Mouse (Mus musculus) left cerebral cortex, adult 2 months (tissue): ENCODE measurements at regions not wholly inside any gene's neighbourhood (a gene's known extent, or its start where the extent isn't known, plus 50 kb on each side); places are given as distances from the start of the nearest gene placed in this dataset.
A peak's percentile ranks its signal among the peaks of the same experiment; 100 is the strongest.
"Not testable (repeated sequence)": the region's sequence is repeated elsewhere in the genome, so short reads cannot be mapped to it uniquely, and the experiment has no call there.

Source experiments
- DNase-seq, 2 experiments: peaks; one replicate each; pipeline ENCODE4 v3.0.0; 2021 to 2022; ENCODE audit warnings: low spot score in 2 of 2, mixed read lengths in 1 of 2; ENCODE audit errors: extremely low spot score in 1 of 2
- H3K27ac ChIP-seq: fragments of 200-600 bp; 2 replicates; pipeline ENCODE4 v1.8.1; 2022
- H3K4me3 ChIP-seq: fragments of 200-600 bp; 2 replicates; pipeline ENCODE4 v1.8.1; 2022
- CTCF ChIP-seq: fragments of 200-600 bp; IDR thresholded peaks from 2 replicates; pipeline ENCODE4 v1.8.1; 2022; ENCODE audit warnings: antibody characterized with exemption, mild to moderate bottlenecking, moderate library complexity
- intact Hi-C: fragments of 180-260 bp; cut with DNase I; formaldehyde crosslinking; loops from one replicate; pipeline ENCODE4 v1.15.1; 2025

DNA sequence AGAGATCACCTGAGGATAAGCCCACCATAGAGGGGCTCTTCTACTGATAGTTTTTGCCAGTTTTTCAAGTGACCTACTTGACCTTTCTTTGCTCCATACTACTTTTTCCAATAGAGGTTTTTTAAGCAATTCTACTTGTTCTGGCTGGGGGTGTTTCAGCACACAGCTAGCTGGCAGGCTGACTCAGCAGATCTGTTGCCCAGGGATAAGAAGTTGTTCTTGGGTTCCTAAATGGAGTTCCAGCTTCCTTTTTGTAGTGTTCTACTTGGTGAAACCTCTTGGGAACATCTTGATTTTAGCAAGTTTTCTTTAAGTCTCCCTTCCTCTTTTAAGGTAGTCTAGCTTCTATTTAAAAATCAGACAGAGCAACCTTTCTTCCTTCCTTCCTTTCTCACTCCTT is 61.0 kb downstream of the 4930474N05Rik start:
- Histone ChIP-seq H3K27ac (no peak overlapping the region), H3K4me3 (no peak overlapping the region)
- no peak for TF ChIP-seq CTCF
- intact Hi-C loops = no loop called here
- no peak for DNase-seq

DNA sequence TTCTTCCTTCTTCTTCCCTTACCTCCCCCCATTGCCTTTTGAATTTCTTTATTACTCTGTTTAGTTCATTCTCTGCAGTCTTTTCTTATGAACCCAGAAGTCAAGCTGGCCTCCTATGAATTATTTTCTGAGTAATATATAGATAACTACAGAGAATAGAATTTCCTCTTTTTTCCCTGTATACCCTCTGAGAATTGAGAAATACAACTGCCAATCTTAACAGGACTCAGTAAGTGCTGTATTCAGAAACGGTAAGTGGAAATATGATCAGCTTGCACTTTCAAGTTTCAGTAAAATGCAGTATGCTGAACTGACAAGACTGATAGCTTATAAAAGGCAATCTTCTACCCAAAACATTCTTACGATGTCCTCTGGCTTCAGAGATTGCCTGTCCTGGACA is 61.5 kb downstream of the 4930474N05Rik start:
- no peak for DNase-seq
- Histone ChIP-seq H3K4me3 (no peak overlapping the region), H3K27ac (no peak overlapping the region)
- intact Hi-C loops = no loop called here
- TF ChIP-seq CTCF = no peak

DNA sequence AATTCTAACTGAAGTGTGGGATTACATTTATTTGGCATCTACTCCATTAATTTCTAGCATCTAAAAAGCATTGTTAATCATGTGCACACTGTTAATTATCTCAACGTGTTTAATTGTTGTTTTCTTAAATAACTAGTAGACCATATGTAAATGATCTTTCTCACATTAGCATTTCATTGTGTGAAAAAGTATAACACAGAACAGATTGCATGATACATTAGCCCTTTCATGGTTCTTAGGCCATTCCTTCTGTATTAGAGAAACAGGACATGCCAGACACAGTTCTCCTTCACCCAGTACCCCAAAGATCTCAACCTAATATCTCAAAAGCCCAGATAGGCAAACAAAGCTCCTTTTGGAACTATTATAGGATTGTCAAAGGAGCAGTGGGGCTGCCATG is 89.0 kb downstream of the 4930474N05Rik start:
- DNase-seq = no peak
- H3K27ac ChIP-seq = no peak overlapping the region
- intact Hi-C loops = no loop called here
- TF ChIP-seq CTCF = no peak
- no peak overlapping the region for H3K4me3 ChIP-seq

DNA sequence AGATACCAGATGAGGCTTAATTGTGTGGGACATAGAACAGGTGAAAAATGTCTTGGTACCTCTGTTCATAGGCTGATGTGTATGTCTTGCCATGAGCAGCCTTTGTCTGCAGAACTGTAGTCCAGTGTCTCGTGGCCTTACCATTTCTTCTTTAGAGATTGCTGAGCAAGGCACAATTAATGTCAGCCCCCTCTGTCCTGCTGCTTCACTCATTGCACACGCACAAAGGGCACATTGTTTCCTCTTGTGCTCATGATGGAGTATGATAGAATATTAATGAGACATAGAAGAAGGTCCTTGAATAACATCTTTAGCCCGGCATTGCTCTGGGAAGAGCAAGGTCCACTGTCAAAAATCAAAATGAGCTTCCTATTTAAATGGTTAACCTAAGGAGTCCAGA is 101.8 kb downstream of the 4930474N05Rik start:
- DNase-seq = no peak
- no peak overlapping the region for H3K4me3 ChIP-seq
- no peak overlapping the region for H3K27ac ChIP-seq
- TF ChIP-seq CTCF = no peak
- intact Hi-C loops = no loop called here

DNA sequence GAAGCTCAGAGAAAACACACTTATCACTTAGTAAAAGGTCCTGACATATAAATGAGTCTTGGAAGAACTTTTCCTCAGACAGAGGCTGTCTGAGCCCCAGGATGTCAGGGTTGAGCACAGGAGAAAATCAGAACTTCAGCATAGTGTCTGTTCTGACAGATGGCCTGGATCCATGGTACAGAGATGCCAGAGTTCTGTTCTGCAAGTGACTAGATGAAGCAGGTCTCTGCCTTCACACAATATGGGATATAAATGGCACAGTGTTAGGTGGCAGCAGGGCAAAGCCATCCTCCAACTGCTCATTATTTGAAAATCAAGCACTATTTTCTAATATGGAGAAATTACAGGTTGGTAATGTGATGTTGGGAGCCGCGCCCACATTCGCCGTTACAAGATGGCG is 103.7 kb downstream of the 4930474N05Rik start:
- DNase-seq = no peak
- Histone ChIP-seq H3K27ac (no peak overlapping the region), H3K4me3 (no peak overlapping the region)
- intact Hi-C loops = no loop called here
- TF ChIP-seq CTCF = no peak

DNA sequence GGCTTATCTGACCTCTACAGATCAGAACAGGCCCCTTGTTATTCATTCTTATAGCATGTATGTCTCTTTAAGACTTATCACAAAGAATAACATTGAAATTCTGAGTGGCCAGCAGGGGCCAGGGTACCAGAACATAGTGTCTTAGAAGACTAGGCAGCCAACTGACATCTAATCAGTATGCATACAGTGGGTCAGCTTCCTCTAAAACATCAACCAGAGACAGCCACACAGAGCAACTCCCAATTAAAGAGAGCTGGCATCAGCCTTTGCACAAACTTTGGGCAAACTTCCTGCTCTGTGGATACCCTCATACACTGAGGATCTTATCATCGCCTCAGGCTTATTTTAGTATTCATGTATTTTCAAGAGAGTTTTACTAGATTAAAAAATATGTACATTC is 109.1 kb downstream of the 4930474N05Rik start:
- TF ChIP-seq CTCF = no peak; the same call in 1 of the 2 replicates
- Histone ChIP-seq H3K4me3 (no peak overlapping the region), H3K27ac (no peak overlapping the region)
- intact Hi-C loops = no loop called here
- DNase-seq = peak in 1 of 2 experiments; percentile 11

DNA sequence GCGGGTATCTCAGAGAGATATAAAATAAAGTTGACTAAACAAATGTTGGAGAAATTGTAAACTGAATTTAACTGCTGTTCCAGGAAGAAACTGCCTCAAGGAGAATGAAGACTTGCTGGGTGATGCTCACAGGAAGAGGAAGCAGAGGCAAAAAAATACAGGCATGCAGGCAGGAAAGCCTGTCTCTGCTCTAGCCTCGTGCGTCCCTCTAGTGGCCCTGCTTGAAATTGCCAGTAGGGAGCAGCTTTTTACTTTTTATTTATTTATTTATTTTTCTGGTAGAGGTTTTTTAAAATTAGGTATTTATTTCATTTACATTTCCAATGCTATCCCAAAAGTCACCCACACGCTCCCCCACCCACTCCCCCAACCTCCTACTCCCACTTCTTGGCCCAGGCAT is 118.1 kb downstream of the 4930474N05Rik start:
- intact Hi-C loops = loop anchor here (5.0 kb wide), 1 partner anchor 1401 kb away; no protein-coding TSS in a partner anchor

DNA sequence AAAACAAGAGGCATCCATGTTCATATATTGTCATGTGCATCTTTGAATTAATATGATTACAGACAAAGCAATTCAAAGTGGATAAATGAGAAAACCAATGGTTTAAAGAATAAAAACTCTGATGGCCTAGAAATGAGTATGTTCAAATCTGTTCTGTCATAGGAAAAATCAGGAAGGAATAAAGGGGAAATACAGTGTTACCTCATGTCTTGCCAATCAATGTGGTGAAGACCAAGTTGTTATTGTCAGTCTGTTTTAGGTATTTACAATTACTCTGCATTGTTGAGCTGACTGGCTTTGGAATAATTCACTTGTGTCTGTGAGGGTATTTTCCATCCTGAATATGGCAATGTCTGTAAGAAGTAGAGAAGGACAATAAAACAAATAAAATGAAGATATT is 151.1 kb downstream of the 4930474N05Rik start:
- DNase-seq = no peak
- Histone ChIP-seq H3K4me3 (no peak overlapping the region), H3K27ac (no peak overlapping the region)
- no peak for TF ChIP-seq CTCF
- intact Hi-C loops = no loop called here

More for the DNA sequence above, 118.1 kb downstream of the 4930474N05Rik start:
- peak; percentile 86 for TF ChIP-seq CTCF
- peak; percentile 75 to 80 for DNase-seq
- Histone ChIP-seq H3K4me3 (no peak overlapping the region), H3K27ac (no peak overlapping the region)

DNA sequence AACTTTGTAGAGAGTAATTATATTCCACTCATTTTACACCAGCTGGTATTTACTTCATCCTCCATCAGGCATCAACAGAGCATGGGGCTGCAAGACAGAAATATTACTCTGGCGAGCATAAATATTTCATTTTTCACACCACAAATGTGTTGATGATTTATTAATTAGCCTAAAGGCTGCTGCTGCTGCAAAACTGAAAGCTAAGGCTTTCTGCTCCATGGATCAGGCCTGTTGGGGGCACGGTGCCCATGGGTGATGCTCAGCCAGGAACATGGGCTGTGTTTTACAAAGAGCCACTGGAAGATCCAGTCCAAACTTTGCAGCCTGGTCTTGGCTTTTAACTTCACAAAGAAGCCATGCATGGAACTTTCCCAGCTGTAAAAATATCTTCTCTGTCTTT is 167.4 kb downstream of the 4930474N05Rik start:
- no peak for DNase-seq
- intact Hi-C loops = no loop called here
- no peak for TF ChIP-seq CTCF

DNA sequence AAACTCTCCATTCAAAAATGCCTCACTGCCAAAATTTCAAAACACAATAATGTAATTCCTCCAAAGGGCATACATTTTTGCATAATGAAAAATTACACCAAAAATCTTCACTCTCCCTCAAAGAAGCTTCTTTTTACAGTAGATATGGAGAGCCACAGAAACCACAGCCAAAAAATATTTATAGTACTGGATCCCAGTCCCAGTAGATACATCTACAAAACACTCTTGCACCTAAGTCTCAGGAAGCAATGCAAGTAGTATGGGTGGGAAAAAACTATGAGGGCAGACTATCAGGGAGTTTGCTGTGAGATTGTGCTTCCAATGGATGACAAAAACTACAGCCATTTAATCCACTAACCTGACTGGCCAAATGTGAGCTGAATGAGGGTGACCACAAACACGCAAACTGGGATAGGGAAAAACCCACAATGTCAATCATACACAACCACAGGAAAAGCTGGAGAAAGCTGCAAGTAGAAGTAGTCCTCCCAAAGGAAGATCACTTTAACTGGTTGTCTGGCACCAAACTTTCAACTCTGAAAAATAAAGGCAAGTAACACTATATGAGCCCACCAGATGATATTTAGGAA is 189.2 kb downstream of the 4930474N05Rik start:
- H3K4me3 ChIP-seq = no peak overlapping the region
- H3K27ac ChIP-seq = no peak overlapping the region
- no peak for TF ChIP-seq CTCF
- intact Hi-C loops = no loop called here
- DNase-seq = no peak

More for the DNA sequence above, 167.4 kb downstream of the 4930474N05Rik start:
- no peak overlapping the region for H3K27ac ChIP-seq
- no peak overlapping the region for H3K4me3 ChIP-seq

DNA sequence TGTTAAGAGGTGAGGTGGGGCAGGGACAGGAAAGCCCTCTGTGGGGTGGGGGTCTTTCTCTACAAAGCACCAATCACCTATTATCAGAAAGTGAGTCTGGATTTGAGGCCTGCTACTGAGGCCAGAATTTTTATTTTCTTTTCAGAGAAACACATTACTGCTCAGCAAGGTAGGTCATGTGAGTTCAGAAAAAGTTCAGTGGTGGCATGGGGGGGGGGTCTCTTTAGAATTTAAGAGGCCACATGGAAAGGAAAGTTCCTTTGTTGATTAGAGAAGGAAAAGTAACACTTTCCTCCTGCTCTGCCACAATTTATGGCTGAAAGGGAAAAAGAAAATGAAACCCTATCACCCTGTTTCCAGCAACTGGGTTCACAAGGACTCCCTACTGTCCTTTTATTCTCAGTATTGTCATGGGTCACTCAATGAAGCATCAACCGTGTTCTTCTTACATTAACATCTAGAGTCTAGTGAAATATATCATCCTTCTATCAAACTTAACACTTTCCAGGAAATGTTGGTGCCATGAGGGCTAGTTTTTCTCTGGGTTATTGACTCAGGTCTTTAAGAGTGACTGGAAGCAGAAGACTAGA is 194.1 kb downstream of the 4930474N05Rik start:
- TF ChIP-seq CTCF = no peak
- intact Hi-C loops = no loop called here
- Histone ChIP-seq H3K27ac (no peak overlapping the region), H3K4me3 (no peak overlapping the region)
- DNase-seq = no peak

DNA sequence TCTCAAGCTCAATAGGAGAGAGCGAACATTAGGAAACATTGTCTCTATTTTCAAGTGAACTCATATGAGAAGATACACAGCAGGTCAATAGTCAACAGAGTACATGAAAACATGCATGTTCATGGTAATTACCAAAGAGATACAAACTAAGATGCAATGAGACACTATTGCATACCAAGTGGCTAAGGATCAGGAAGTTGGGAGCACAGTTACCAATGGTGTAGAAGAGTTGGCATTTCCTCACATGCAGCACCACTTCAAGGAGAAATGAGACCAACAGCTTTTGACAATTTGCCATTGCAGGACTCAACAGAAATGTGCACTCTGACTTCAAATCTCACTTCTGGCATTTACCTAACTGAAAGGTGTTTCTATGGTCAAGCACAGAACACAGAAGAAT is 215.6 kb downstream of the 4930474N05Rik start:
- intact Hi-C loops = no loop called here
- Histone ChIP-seq H3K4me3 (no peak overlapping the region), H3K27ac (no peak overlapping the region)
- DNase-seq = no peak
- TF ChIP-seq CTCF = no peak

DNA sequence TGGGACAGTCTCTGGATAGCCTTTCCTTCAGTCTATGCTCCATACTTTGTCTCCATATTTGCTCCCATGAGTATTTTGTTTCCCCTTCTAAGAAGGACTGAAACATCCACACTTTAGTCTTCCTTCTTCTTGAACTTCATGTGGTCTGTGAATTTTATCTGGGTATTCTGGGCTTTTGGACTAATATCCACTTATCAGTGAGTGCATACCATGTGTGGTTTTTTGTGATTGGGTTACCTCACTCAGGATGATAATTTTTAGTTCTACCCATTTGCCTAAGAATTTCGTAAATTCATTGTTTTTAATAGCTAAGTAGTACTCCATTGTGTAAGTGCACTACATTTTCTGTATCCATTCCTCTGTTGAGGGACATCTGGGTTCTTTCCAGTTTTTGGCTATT is 220.0 kb downstream of the 4930474N05Rik start:
- DNase-seq, H3K27ac ChIP-seq, H3K4me3 ChIP-seq, intact Hi-C loops: not testable (repeated sequence)
